ENCODE assay signal across 8 mouse cellular contexts in the genomic region with DNA sequence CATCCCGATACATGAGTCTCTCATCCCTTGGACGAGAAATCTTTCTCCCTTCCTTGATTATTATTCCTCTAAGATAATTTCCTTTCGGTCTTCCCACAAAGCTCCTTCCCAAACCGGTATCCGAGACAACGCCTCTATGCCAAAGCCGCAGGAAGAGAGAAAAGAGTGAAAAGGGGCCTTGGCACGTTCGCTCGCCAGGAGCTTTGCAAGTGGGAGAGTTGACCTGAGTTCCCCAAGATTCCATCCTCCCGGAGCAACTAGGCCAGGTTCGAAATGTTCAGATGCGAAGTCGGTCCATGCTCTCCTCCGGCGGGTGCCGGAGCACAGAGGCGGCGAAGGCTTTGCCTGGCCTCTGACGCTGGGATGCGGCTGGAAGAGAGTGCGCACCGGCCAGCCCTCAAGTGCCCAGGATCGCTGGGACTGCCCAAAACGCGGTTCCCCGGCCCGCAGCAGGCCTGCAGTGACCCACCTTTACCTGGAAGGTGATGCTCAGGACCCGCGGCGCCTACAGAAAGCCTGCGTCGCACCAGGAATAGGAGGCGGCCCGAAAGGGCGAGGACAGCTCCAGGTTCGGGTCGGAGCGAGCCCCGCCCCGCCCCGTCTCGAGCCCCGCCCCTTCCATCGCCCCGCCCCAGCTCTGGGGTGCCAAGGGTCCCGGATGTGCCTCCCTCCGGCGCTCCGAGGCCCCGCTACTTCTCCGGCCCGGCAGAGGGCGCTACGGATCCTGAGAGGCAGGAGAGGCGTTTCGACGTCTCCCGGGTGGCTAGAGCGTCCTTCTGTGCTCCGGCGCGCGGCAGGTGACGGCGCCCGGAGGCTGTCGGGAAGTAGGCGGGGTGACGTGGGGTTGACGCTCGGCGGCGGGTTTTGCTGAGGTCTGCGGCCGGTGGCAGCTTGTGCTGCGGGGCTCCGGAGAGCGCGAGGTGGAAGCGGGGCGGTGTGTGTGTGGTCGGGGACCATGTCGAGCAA. TPM values are rescaled to one million over a fixed set of nuclear protein-coding genes. Genes with fewer than 3 reads are reported as not detected.
DNase-seq lines count a peak whose midpoint lies in the region; ATAC-seq and TF ChIP-seq lines count a peak whose summit lies in the region.

A gene (minus strand): TSS at position 623 of the 966 bp plus-strand sequence.
A gene (plus strand): TSS at position 827 of the 966 bp plus-strand sequence.

- intact Hi-C loops in gastrocnemius, adult 2 months (cut with DNase I): loop anchor here (2.0 kb wide), 2 partner anchors 38 to 74 kb away; a partner anchor contains a TSS

- peak within 1 kb of the TSS; percentile 84 for H3K4me3 ChIP-seq in gastrocnemius, adult 2 months
- H3K4me3 ChIP-seq in megakaryocyte, embryonic 14.5 days (replicated peaks): peak within 1 kb of the TSS; percentile 94

- H3K27ac ChIP-seq in gastrocnemius, adult 2 months: peak within 1 kb of the TSS; percentile 88

- peaks cover 32% of the 10 kb centered on the region for H3K36me3 ChIP-seq in megakaryocyte, embryonic 14.5 days (replicated peaks; ENCODE audit: low read length)

- no peaks in the 10 kb centered on the region for H3K27me3 ChIP-seq in megakaryocyte, embryonic 14.5 days (replicated peaks)

- peak; percentile 87 for ATAC-seq in common myeloid progenitor, adult 5-6 weeks (replicated peaks; ENCODE audit: low read depth, poor library complexity, severe bottlenecking)

- peak; percentile 99 for DNase-seq in ZHBTc4 (ENCODE audit: low read depth, low spot score)
- DNase-seq in gastrocnemius, adult 2 months: peak; percentile 99
- DNase-seq in hindlimb bud, embryonic 11.5 days (ENCODE audit: extremely low spot score, low read depth, low spot score): peak; percentile 53
- DNase-seq in left cerebral cortex, adult 8-10 months (ENCODE audit: low spot score in 2 of 2): peak; percentile 95 to 96
- peak; percentile 97 to 99 for DNase-seq in right cerebral cortex, postnatal 10 days (ENCODE audit: low spot score in 2 of 2)
- peak; percentile 97 for DNase-seq in urinary bladder, postnatal 25 days (ENCODE audit: low spot score)

- H3K4me1 ChIP-seq in megakaryocyte, embryonic 14.5 days: peaks cover 50% of the 10 kb centered on the region

- H3K9me3 ChIP-seq in megakaryocyte, embryonic 14.5 days: no peaks in the 10 kb centered on the region

- TF ChIP-seq CTCF in gastrocnemius, adult 2 months (IDR thresholded peaks at IDR 0.05): peak; percentile 80

RNA-seq across cellular contexts. Expression of the first gene that starts in this region (rescaled TPM):
- 6.7 and 7.4 TPM in 2 replicates for total RNA-seq in common myeloid progenitor, adult 5-6 weeks (2017)
- total RNA-seq in gastrocnemius, adult 2 months (2021): 1 to 10 TPM; 2.7 to 3.8 TPM
- 10 to 100 TPM; 26.5 to 29.2 (median 27.7) TPM for total RNA-seq in left cerebral cortex, adult 8-10 months (2022)
- 0.77 TPM in 1 of 2 replicates, not detected in the other for polyA plus RNA-seq in megakaryocyte, embryonic 14.5 days (2012; ENCODE audit: insufficient read depth, low replicate concordance)

RNA-seq across cellular contexts. Expression of the second gene that starts in this region (rescaled TPM):
- total RNA-seq in common myeloid progenitor, adult 5-6 weeks (2017): 194 and 202 TPM in 2 replicates
- total RNA-seq in gastrocnemius, adult 2 months (2021): 10 to 100 TPM; 19.6 to 28.3 TPM
- 10 to 100 TPM; 38.2 to 46.8 (median 41.6) TPM for total RNA-seq in left cerebral cortex, adult 8-10 months (2022)
- polyA plus RNA-seq in megakaryocyte, embryonic 14.5 days (2012; ENCODE audit: insufficient read depth, low replicate concordance): 19.8 and 79.3 TPM in 2 replicates

Comparison
In these comparisons a context has a peak if more than half of its experiments do, and no peak if none do; other contexts are left out.
1. Peak in every context shown above with its lines: DNase-seq, ATAC-seq, H3K4me3 ChIP-seq and H3K27ac ChIP-seq.